16 mouse cellular contexts compared by ENCODE assay signal in the genomic region with DNA sequence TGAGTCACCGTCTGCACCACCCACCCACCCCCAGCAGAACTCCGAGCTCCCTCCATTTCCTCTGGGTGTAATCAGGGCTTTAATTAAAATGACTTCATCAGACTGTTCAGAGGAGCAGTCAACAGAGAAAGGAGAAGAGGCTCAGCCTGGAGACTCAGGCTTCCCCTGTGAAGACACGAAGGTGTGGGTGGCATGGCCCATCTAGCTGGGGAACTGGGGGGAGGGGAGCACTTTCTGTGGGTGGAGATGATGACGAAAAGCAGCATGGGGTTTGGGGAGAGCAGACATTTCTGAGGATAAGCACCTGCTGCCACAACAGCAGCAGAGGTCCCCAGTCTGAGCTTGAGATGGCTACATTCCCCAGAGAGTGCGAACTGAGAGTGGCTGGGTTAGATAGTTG. TPM values are rescaled to one million over a fixed set of nuclear protein-coding genes. Genes with fewer than 3 reads are reported as not detected.
"Had no signal": no experiment of that assay in that cellular context is flagged by ENCODE, and none has a peak within 500 bp of the region (broad histone marks: within the 10 kb centered on the region; RNA-seq: fewer than 3 reads in every experiment).

No protein-coding gene starts in this region.

- H3K4me3 ChIP-seq: liver, embryonic 12.5 days; megakaryocyte, embryonic 14.5 days; midbrain, embryonic 13.5 days; midbrain, embryonic 15.5 days; neural tube, embryonic 12.5 days had no signal

- H3K27ac ChIP-seq: liver, embryonic 12.5 days; liver, embryonic 14.5 days; midbrain, embryonic 13.5 days; midbrain, embryonic 15.5 days; neural tube, embryonic 12.5 days had no signal

- DNase-seq: lung, adult 18-20 months; lung, embryonic 14.5 days; lung, postnatal 10 days; lung, postnatal 4 days; retina, postnatal 1 day; spleen, adult 18-20 months; thymus, adult 18-20 months; thymus, postnatal 14 days; thymus, postnatal 36 days had no signal

- H3K4me1 ChIP-seq: liver, embryonic 12.5 days; megakaryocyte, embryonic 14.5 days; midbrain, embryonic 13.5 days; midbrain, embryonic 15.5 days; neural tube, embryonic 12.5 days had no signal

RNA-seq across cellular contexts. Expression of gene D430019H16Rik, which starts 10.1 kb away (rescaled TPM):
- total RNA-seq: neutrophil, adult 5-6 weeks had no signal
